ENCODE assay signal across 28 mouse cellular contexts in genomic region chr11:90352696-90353095, GRCm38 (mm10). TPM values are rescaled to one million over a fixed set of nuclear protein-coding genes. Genes with fewer than 3 reads are reported as not detected.
A peak's percentile ranks its signal among the peaks of the same experiment; 100 is the strongest.
DNase-seq lines count a peak whose midpoint lies in the region; TF ChIP-seq lines count a peak whose summit lies in the region.
"Had no signal": no experiment of that assay in that cellular context is flagged by ENCODE, and none has a peak within 500 bp of the region (broad histone marks: within the 10 kb centered on the region; RNA-seq: fewer than 3 reads in every experiment).

No protein-coding gene starts in this region.

- no peaks in the 10 kb centered on the region for H3K36me3 ChIP-seq in C2C12 (ENCODE audit: control insufficient read depth, insufficient read depth)
- H3K36me3 ChIP-seq: embryonic facial prominence, embryonic 10.5 days; embryonic facial prominence, embryonic 13.5 days; forebrain, embryonic 12.5 days; forebrain, embryonic 15.5 days; heart, embryonic 12.5 days; heart, embryonic 15.5 days; hindbrain, embryonic 10.5 days; hindbrain, embryonic 13.5 days; intestine, embryonic 15.5 days had no signal

- H3K27me3 ChIP-seq in C2C12 (ENCODE audit: control insufficient read depth, insufficient read depth, insufficient read length), result no peaks in the 10 kb centered on the region
- H3K27me3 ChIP-seq: embryonic facial prominence, embryonic 13.5 days; forebrain, embryonic 12.5 days; forebrain, embryonic 15.5 days; heart, embryonic 12.5 days; heart, embryonic 15.5 days; intestine, embryonic 15.5 days had no signal

- 0 out of 2 replicates have a peak overlapping the region, but pooled peaks have one; percentile 12 for H3K27ac ChIP-seq in gastrocnemius, adult 2 months
- H3K27ac ChIP-seq: embryonic facial prominence, embryonic 10.5 days; embryonic facial prominence, embryonic 13.5 days; forebrain, embryonic 12.5 days; forebrain, embryonic 15.5 days; heart, embryonic 15.5 days; hindbrain, embryonic 10.5 days; hindbrain, embryonic 13.5 days; intestine, embryonic 15.5 days had no signal

- no peak overlapping the region for H3ac ChIP-seq in C2C12 (ENCODE audit: control insufficient read depth, insufficient read length, low read depth)

- intact Hi-C loops in gastrocnemius, adult 2 months (cut with DNase I), result no loop called here
- intact Hi-C loops in left cerebral cortex, postnatal 25 days (cut with DNase I), result no loop called here

- H3K79me3 ChIP-seq in C2C12 (ENCODE audit: low read depth), result no peaks in the 10 kb centered on the region

- no peaks in the 10 kb centered on the region for H3K79me2 ChIP-seq in C2C12 (ENCODE audit: control insufficient read depth, insufficient read depth)

- no peak for TF ChIP-seq CTCF in gastrocnemius, adult 2 months (IDR thresholded peaks at IDR 0.05)
- TF ChIP-seq CTCF in C2C12 (IDR thresholded peaks at IDR 0.05; ENCODE audit: control insufficient read depth, insufficient read depth, insufficient read length), result no peak

- no peak for DNase-seq in gastrocnemius, adult 2 months
- no peak for DNase-seq in gastrocnemius, postnatal 4 days (ENCODE audit: low spot score in 2 of 2)
- peak; percentile 53 for DNase-seq in 3134 (ENCODE audit: extremely low read depth, insufficient read length, low spot score)
- peak; percentile 82 for DNase-seq in NIH3T3 (ENCODE audit: low read depth)
- DNase-seq in cerebellum, adult 9-10 months, result no peak
- no peak for DNase-seq in left cerebral cortex, postnatal 25 days (ENCODE audit: low spot score in 2 of 2)
- DNase-seq: adrenal gland, adult 8-10 months; adrenal gland, postnatal 36 days; cerebellum, adult 2 months; cerebellum, postnatal 10 days; cerebellum, postnatal 36 days; embryo, embryonic 11 days; gastrocnemius, postnatal 10 days; heart, postnatal 10 days; heart, postnatal 36 days; kidney, adult 18-20 months; kidney, adult 9 months had no signal

- no peak overlapping the region for H3K4me3 ChIP-seq in gastrocnemius, adult 2 months
- no peak overlapping the region for H3K4me3 ChIP-seq in C2C12 (ENCODE audit: insufficient read depth, poor library complexity, severe bottlenecking)
- H3K4me3 ChIP-seq: embryonic facial prominence, embryonic 10.5 days; embryonic facial prominence, embryonic 13.5 days; erythroblast, embryonic 14.5 days; forebrain, embryonic 12.5 days; forebrain, embryonic 15.5 days; heart, embryonic 12.5 days; heart, embryonic 15.5 days; hindbrain, embryonic 10.5 days; hindbrain, embryonic 13.5 days; intestine, embryonic 15.5 days had no signal

TF ChIP-seq in C2C12, 6 proteins besides CTCF, POLR2A, EP300 and RAD21:
- no peak for TF ChIP-seq MYOG (IDR thresholded peaks at IDR 0.05; ENCODE audit: control insufficient read depth, extremely low read depth, insufficient read length)
- peak; percentile 71 for TF ChIP-seq MYOD1 (IDR thresholded peaks at IDR 0.05; ENCODE audit: control insufficient read depth, insufficient read length, low read depth)
- TF ChIP-seq FOSL1 (IDR thresholded peaks at IDR 0.05; ENCODE audit: insufficient read depth, low read length, poor library complexity, severe bottlenecking), result peak; percentile 13

RNA-seq across cellular contexts. Expression of gene Hlf, which starts 38.0 kb away (rescaled TPM):
- 1 to 10 TPM; 3.7 to 8.3 TPM for total RNA-seq in gastrocnemius, adult 2 months (2021)
- 1 to 10 TPM; 4.7 to 7.2 TPM for total RNA-seq in gastrocnemius, postnatal 4 days (2021)
- polyA plus RNA-seq in C2C12 (2012; fragmentation: generic; extraction: Trizol), result 0.16 TPM
- total RNA-seq in left cerebral cortex, postnatal 25 days (2021), result 100 to 1,000 TPM; 112 to 117 TPM

Comparison
In these comparisons a context has a peak if more than half of its experiments do, and no peak if none do; other contexts are left out.
1. DNase-seq: peak in 3134 (single experiment) and NIH3T3 (single experiment); none in gastrocnemius, adult 2 months (single experiment), gastrocnemius, postnatal 4 days (0 of 2), cerebellum, adult 9-10 months (single experiment) and left cerebral cortex, postnatal 25 days (0 of 2).
2. RNA of gene Hlf, which starts 38.0 kb away (total RNA-seq): 112 to 117 TPM in left cerebral cortex, postnatal 25 days; 3.7 to 8.3 TPM in gastrocnemius, adult 2 months and 4.7 to 7.2 TPM in gastrocnemius, postnatal 4 days; every median in the first group is over 10 times any median in the second.